17 mouse cellular contexts compared by ENCODE assay signal in genomic region chr12:118704826-118705225, GRCm38 (mm10).
"Had no signal": no experiment of that assay in that cellular context is flagged by ENCODE, and none has a peak within 500 bp of the region (broad histone marks: within the 10 kb centered on the region; RNA-seq: fewer than 3 reads in every experiment).

No protein-coding gene starts in this region.

- DNase-seq: lung, adult 2 months; lung, postnatal 14 days; lung, postnatal 36 days; right cerebral cortex, postnatal 14 days; thymus, adult 2 months; thymus, postnatal 25 days; thymus, postnatal 4 days had no signal

- H3K4me2 ChIP-seq: lung, embryonic 15.5 days; midbrain, embryonic 11.5 days; midbrain, embryonic 13.5 days; midbrain, embryonic 15.5 days; neural tube, embryonic 12.5 days; stomach, embryonic 15.5 days had no signal

- H3K9ac ChIP-seq: lung, embryonic 15.5 days; midbrain, embryonic 13.5 days; midbrain, embryonic 15.5 days; neural tube, embryonic 12.5 days; stomach, embryonic 15.5 days had no signal

- H3K4me3 ChIP-seq: lung, embryonic 15.5 days; megakaryocyte, embryonic 14.5 days; midbrain, embryonic 13.5 days; midbrain, embryonic 15.5 days; neural tube, embryonic 12.5 days; stomach, embryonic 15.5 days had no signal

- H3K27me3 ChIP-seq: lung, embryonic 15.5 days; midbrain, embryonic 13.5 days; midbrain, embryonic 15.5 days; neural tube, embryonic 12.5 days; stomach, embryonic 15.5 days had no signal

- H3K27ac ChIP-seq: lung, embryonic 15.5 days; macrophage; midbrain, embryonic 13.5 days; midbrain, embryonic 15.5 days; neural tube, embryonic 12.5 days; stomach, embryonic 15.5 days; stomach, postnatal 0 days had no signal

- H3K9me3 ChIP-seq: lung, embryonic 15.5 days; megakaryocyte, embryonic 14.5 days; midbrain, embryonic 13.5 days; midbrain, embryonic 15.5 days; neural tube, embryonic 12.5 days; stomach, embryonic 15.5 days had no signal

- ATAC-seq: lung, postnatal 0 days; midbrain, embryonic 13.5 days; midbrain, embryonic 15.5 days had no signal

- H3K36me3 ChIP-seq: lung, embryonic 15.5 days; midbrain, embryonic 13.5 days; midbrain, embryonic 15.5 days; neural tube, embryonic 12.5 days; stomach, embryonic 15.5 days had no signal

- H3K4me1 ChIP-seq: stomach, embryonic 15.5 days had no signal
